Mouse (Mus musculus): Measurements from ENCODE around the gene Tarbp2. TPM values are rescaled to one million over a fixed set of nuclear protein-coding genes. Genes with fewer than 3 reads are reported as not detected.

Tarbp2 gene
- polyA plus RNA-seq, 1 experiment = 47.5 TPM

- TF ChIP-seq POLR2A (IDR thresholded peaks at IDR 0.05; ENCODE audit: insufficient read depth, low read length) (no peak), CTCF (IDR thresholded peaks at IDR 0.05; ENCODE audit: low read depth, low read length) (no peak), EP300 (IDR thresholded peaks at IDR 0.05; ENCODE audit: insufficient read depth, low read depth, low read length) (no peak)
- Histone ChIP-seq H3K27me3 (ENCODE audit: control insufficient read depth, insufficient read depth, low read length, poor library complexity, severe bottlenecking) (no peaks in the 10 kb centered on the region), H3K9ac (ENCODE audit: low read depth, poor library complexity, severe bottlenecking) (no peak within 1 kb of the TSS), H3K9me3 (replicated peaks; ENCODE audit: control insufficient read depth, insufficient read depth, low read length, poor library complexity, severe bottlenecking) (no peaks in the 10 kb centered on the region), H3K36me3 (ENCODE audit: control insufficient read depth, insufficient read depth, low read length, poor library complexity, severe bottlenecking) (peaks cover 59% of the 10 kb centered on the region), H3K27ac (ENCODE audit: insufficient read depth, low read length) (no peak within 1 kb of the TSS), H3K4me1 (ENCODE audit: control insufficient read depth, insufficient read depth, low read length) (peaks cover 2% of the 10 kb centered on the region), H3K4me3 (ENCODE audit: low read depth, low read length) (no peak within 1 kb of the TSS)
Observed at GRCm38 (mm10) chr15:102503447-102503846, 14.5 kb upstream of the Tarbp2 start, which contains the start of gene Gm10337. TSS of gene Gm10337 (plus strand) at chr15:102503722.

DNA sequence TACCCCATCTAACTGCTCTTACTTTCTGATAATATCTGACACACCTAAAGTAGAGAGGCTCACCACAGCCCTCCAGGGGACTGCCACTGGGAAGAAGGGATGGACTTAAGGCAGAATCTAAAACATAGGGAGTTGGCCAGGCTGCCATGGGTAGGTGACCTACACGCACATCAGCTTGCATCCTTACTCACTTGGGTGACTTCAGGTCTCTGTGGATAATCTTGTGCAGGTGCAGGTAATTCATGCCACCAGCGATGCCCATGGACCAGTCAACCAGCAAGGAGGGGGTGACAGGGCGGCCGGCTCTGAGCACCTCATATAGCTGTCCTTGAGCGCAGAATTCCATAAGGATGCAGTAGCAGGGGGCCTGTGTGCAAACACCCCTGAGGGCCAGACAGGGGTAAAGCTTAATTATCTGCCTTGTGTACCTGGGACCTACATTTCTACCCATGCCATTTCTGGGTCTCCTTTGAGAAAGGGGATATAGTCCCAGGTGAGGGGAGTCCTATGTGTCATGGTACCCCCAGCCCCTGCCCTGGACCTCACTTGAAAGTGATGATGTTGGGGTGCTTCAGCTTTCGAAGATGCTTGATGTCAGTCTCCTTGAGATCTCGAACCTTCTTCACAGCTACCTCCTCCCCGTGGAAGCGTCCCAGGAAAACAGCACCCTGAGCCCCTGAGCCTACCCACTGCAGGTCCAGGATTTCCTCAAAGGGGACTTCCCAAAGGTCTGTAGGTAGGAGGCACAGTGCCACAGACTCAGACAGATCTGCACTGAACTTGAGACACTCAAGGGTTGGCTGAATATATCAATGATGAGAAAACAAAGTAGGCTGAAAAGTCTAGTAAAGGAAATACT is 13.8 kb upstream of the Tarbp2 start:
- TF ChIP-seq EP300 (IDR thresholded peaks at IDR 0.05; ENCODE audit: insufficient read depth, low read depth, low read length) (no peak), CTCF (IDR thresholded peaks at IDR 0.05; ENCODE audit: low read depth, low read length) (no peak), POLR2A (IDR thresholded peaks at IDR 0.05; ENCODE audit: insufficient read depth, low read length) (no peak)
- no peaks in the 10 kb centered on the region for H3K9me3 ChIP-seq (replicated peaks; ENCODE audit: control insufficient read depth, insufficient read depth, low read length, poor library complexity, severe bottlenecking)
- H3K4me1 ChIP-seq (ENCODE audit: control insufficient read depth, insufficient read depth, low read length) = peaks cover 2% of the 10 kb centered on the region
- no peaks in the 10 kb centered on the region for H3K27me3 ChIP-seq (ENCODE audit: control insufficient read depth, insufficient read depth, low read length, poor library complexity, severe bottlenecking)
- H3K27ac ChIP-seq (ENCODE audit: insufficient read depth, low read length) = no peak overlapping the region
- peaks cover 54% of the 10 kb centered on the region for H3K36me3 ChIP-seq (ENCODE audit: control insufficient read depth, insufficient read depth, low read length, poor library complexity, severe bottlenecking)
- no peak overlapping the region for H3K9ac ChIP-seq (ENCODE audit: low read depth, poor library complexity, severe bottlenecking)
- no peak overlapping the region for H3K4me3 ChIP-seq (ENCODE audit: low read depth, low read length)

- Histone ChIP-seq H3K9ac (ENCODE audit: low read depth, poor library complexity, severe bottlenecking) (no peak overlapping the region), H3K27ac (ENCODE audit: insufficient read depth, low read length) (no peak overlapping the region), H3K27me3 (ENCODE audit: control insufficient read depth, insufficient read depth, low read length, poor library complexity, severe bottlenecking) (no peaks in the 10 kb centered on the region), H3K4me1 (ENCODE audit: control insufficient read depth, insufficient read depth, low read length) (peaks cover 2% of the 10 kb centered on the region), H3K4me3 (ENCODE audit: low read depth, low read length) (no peak overlapping the region), H3K9me3 (replicated peaks; ENCODE audit: control insufficient read depth, insufficient read depth, low read length, poor library complexity, severe bottlenecking) (no peaks in the 10 kb centered on the region), H3K36me3 (ENCODE audit: control insufficient read depth, insufficient read depth, low read length, poor library complexity, severe bottlenecking) (peaks cover 43% of the 10 kb centered on the region)
- TF ChIP-seq CTCF (IDR thresholded peaks at IDR 0.05; ENCODE audit: low read depth, low read length) (no peak), POLR2A (IDR thresholded peaks at IDR 0.05; ENCODE audit: insufficient read depth, low read length) (no peak)
Observed at GRCm38 (mm10) chr15:102505073-102505769, 12.8 kb upstream of the Tarbp2 start.

GRCm38 (mm10) chr15:102505770-102506463 is 12.1 kb upstream of the Tarbp2 start:
- H3K27ac ChIP-seq (ENCODE audit: insufficient read depth, low read length) = no peak overlapping the region
- no peak overlapping the region for H3K9ac ChIP-seq (ENCODE audit: low read depth, poor library complexity, severe bottlenecking)
- H3K9me3 ChIP-seq (replicated peaks; ENCODE audit: control insufficient read depth, insufficient read depth, low read length, poor library complexity, severe bottlenecking) = no peaks in the 10 kb centered on the region
- no peaks in the 10 kb centered on the region for H3K27me3 ChIP-seq (ENCODE audit: control insufficient read depth, insufficient read depth, low read length, poor library complexity, severe bottlenecking)
- H3K4me3 ChIP-seq (ENCODE audit: low read depth, low read length) = no peak overlapping the region
- TF ChIP-seq POLR2A (IDR thresholded peaks at IDR 0.05; ENCODE audit: insufficient read depth, low read length) (no peak), EP300 (IDR thresholded peaks at IDR 0.05; ENCODE audit: insufficient read depth, low read depth, low read length) (no peak), CTCF (IDR thresholded peaks at IDR 0.05; ENCODE audit: low read depth, low read length) (no peak)
- H3K36me3 ChIP-seq (ENCODE audit: control insufficient read depth, insufficient read depth, low read length, poor library complexity, severe bottlenecking) = peaks cover 36% of the 10 kb centered on the region
- peaks cover 2% of the 10 kb centered on the region for H3K4me1 ChIP-seq (ENCODE audit: control insufficient read depth, insufficient read depth, low read length)

DNA sequence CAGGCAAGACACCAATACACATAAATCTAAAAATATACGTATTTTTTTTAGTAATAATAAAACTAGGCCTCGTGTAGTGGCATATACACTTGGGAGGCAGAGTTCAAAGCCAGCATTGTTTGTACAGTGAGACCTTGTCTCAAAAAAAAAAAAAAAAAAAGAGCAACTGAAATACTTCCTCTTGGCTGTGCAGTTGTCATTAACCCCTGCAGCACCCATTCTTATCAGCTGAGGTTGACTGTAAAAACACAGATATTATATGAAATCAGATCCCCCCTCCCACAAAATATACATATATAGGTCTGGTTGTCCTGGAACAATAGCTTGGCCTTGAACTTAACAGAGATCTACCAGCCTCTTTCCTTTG is 11.5 kb upstream of the Tarbp2 start:
- Histone ChIP-seq H3K9ac (ENCODE audit: low read depth, poor library complexity, severe bottlenecking) (no peak overlapping the region), H3K4me1 (ENCODE audit: control insufficient read depth, insufficient read depth, low read length) (peaks cover 2% of the 10 kb centered on the region), H3K27me3 (ENCODE audit: control insufficient read depth, insufficient read depth, low read length, poor library complexity, severe bottlenecking) (no peaks in the 10 kb centered on the region), H3K36me3 (ENCODE audit: control insufficient read depth, insufficient read depth, low read length, poor library complexity, severe bottlenecking) (peaks cover 31% of the 10 kb centered on the region), H3K4me3 (ENCODE audit: low read depth, low read length) (no peak overlapping the region), H3K27ac (ENCODE audit: insufficient read depth, low read length) (no peak overlapping the region), H3K9me3 (replicated peaks; ENCODE audit: control insufficient read depth, insufficient read depth, low read length, poor library complexity, severe bottlenecking) (no peaks in the 10 kb centered on the region)
- no peak for TF ChIP-seq POLR2A (IDR thresholded peaks at IDR 0.05; ENCODE audit: insufficient read depth, low read length)
- TF ChIP-seq CTCF (IDR thresholded peaks at IDR 0.05; ENCODE audit: low read depth, low read length) = no peak
- no peak for TF ChIP-seq EP300 (IDR thresholded peaks at IDR 0.05; ENCODE audit: insufficient read depth, low read depth, low read length)
